Mouse (Mus musculus): ENCODE data around the gene Rhox8.

Gene Rhox8

GRCm38 (mm10) chrX:37878844-37879243 is at the start of gene Rhox8:
Gene Rhox8 (minus strand): TSS chrX:37878944.
- in situ Hi-C loops (cut with MboI, MseI): no loop called here

- in situ Hi-C loops (cut with MboI, MseI): no loop called here
Observed at GRCm38 (mm10) chrX:37916311-37916710, 37.6 kb upstream of the Rhox8 start.

DNA sequence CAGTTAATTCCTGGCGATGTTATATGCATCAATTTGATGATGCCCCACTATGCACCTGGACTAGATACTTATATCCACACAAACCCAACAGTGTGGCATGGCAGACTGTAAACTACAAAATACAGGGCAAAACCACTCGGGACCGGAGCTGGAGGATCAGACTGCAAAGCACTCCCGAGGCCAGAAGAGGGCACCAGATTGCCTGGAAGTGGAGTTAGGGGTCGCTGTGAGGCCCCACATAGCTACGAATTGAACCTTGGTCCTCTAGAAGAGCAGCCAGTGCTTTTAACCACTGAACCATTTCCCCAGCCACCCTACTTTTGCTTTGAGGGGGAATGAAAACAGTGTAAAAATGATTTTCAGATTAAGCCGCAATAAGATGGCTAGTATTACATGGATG is 29.8 kb upstream of the Rhox8 start:
- in situ Hi-C loops (cut with MboI, MseI): no loop called here

DNA sequence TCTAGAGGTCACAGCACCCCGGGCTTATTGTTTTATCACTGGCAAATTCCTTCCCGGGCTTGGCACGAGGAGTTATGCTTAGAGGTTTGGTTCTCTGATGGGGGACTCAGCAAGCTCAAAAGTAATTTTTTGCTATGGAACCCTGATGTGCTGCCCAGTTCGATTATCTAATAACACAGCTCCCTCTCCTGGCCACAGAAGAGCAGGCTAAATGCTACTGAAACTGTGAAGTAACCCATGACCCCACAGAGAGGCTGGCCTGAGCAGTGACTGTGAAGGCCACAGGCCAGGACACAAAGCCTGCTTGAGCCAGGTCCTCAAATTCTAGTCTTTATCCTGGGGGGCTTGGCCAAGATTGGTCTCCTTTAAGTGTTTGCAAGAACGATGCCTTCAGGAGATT is 25.0 kb upstream of the Rhox8 start:
- in situ Hi-C loops (cut with MboI, MseI): loop anchor here (5.0 kb wide), 1 partner anchor 76 kb away; the partner anchor contains the start of gene Rhox6 (in 2 of the 2)

DNA sequence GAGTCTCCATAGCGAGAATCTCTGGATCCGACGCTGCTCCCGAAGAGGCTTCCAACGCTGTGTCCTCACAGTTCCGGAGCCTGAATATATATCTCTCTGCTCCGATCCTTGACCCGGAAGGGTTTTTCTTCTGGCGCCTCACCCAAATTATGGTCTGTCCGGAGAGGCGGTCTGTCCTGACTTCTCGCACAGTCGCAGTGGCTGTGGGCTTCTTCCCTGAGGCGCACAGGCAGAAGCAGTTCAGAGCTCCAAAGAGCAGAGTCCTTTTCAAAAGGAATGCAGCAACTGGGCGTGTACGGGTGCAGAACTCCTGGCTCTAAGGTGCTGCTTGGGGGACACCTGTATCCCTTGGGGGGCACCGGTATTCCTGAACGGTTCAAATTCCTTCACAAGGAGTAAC is 22.9 kb upstream of the Rhox8 start, which contains the start of gene Rhox9:
TSS of gene Rhox9 (minus strand) at position 101 of the 400 bp plus-strand sequence.
- in situ Hi-C loops (cut with MboI, MseI): loop anchor here (5.0 kb wide), 1 partner anchor 74 kb away; the partner anchor contains the start of gene Rhox6 (in 2 of the 2)

GRCm38 (mm10) chrX:37897132-37897531 is 18.4 kb upstream of the Rhox8 start, which contains the start of gene Rhox7b:
Gene Rhox7b (minus strand): TSS chrX:37897232.
- in situ Hi-C loops (cut with MboI, MseI): loop anchor here in 1 of 2 experiments (10.0 kb wide), 1 partner anchor 142 kb away; no protein-coding TSS in a partner anchor

- in situ Hi-C loops (cut with MboI, MseI): loop anchor here (5.0 to 25.0 kb wide), 3 partner anchors 61 to 609 kb away; partner anchors contain the start of gene Rhox4a (in 1 of the 2)
Observed at GRCm38 (mm10) chrX:37871641-37872040, 7.1 kb downstream of the Rhox8 start.

DNA sequence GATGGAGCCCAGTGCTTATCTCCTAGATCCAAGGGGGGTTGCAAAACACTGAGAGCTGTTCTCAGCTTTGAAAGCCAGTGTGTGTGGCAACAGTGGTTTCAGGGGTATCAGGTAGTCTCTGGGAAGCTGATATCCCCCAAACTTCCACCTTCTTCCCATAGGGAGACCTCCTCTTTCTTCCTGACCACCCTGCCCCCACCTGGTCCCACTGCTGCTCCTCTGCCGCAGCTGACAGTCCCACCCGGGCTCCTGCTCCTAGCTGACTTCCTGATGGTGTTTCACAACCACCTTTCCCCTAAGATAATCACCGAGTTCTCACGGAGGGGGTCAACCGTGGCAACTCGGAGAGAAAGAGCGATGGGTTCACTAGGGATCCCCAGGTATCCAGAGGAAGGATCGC is 47.4 kb downstream of the Rhox8 start, which contains the start of gene Rhox7a:
TSS of gene Rhox7a (plus strand) at position 301 of the 400 bp plus-strand sequence.
- in situ Hi-C loops (cut with MboI, MseI): loop anchor here in 1 of 2 experiments (10.0 kb wide), 1 partner anchor 473 kb away; no protein-coding TSS in a partner anchor

DNA sequence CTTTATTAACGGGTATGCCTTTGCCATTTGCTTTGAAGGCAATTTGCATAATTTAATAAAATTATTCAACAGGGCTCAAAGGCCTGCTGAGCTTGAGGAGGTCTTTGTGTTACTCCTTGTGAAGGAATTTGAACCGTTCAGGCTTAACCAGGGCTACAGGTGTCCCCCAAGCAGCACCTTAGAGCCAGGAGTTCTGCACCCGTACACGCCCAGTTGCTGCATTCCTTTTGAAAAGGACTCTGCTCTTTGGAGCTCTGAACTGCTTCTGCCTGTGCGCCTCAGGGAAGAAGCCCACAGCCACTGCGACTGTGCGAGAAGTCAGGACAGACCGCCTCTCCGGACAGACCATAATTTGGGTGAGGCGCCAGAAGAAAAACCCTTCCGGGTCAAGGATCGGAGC is 52.1 kb downstream of the Rhox8 start, which contains the start of gene Rhox6:
TSS of gene Rhox6 (plus strand) at position 301 of the 400 bp plus-strand sequence.
- in situ Hi-C loops (cut with MboI, MseI): loop anchor here (5.0 kb wide), 1 partner anchor 76 kb away; the partner anchor contains the start of gene Rhox9 (in 2 of the 2)
